Mouse (Mus musculus) myocyte (in vitro differentiated cells): Measurements from ENCODE around the gene Tenm4.

ENCODE experiments used
- CEBPB ChIP-seq: IDR thresholded peaks from 2 replicates; pipeline ENCODE4 v1.6.1; 2011; ENCODE audit warnings: mild to moderate bottlenecking, moderate library complexity; ENCODE audit not compliant: poor library complexity, insufficient read depth, severe bottlenecking
- E2F4 ChIP-seq: IDR thresholded peaks from one replicate; pipeline ENCODE4 v1.6.1; 2011; ENCODE audit warnings: mild to moderate bottlenecking, control low read depth, moderate library complexity; ENCODE audit not compliant: insufficient read depth
- MAX ChIP-seq: IDR thresholded peaks from one replicate; pipeline ENCODE4 v1.6.1; 2011; ENCODE audit warnings: low read depth, mild to moderate bottlenecking, control low read depth
- MYOD1 ChIP-seq, 3 experiments: IDR thresholded peaks; one replicate each; pipeline ENCODE4 v1.6.1; 2011; ENCODE audit warnings: control low read depth in 2 of 3, low read depth in 2 of 3, mild to moderate bottlenecking in 2 of 3, moderate library complexity in 1 of 3; ENCODE audit not compliant: insufficient read length in 2 of 3, control insufficient read depth in 1 of 3
- MYOG ChIP-seq, 3 experiments: IDR thresholded peaks; one replicate each; pipeline ENCODE4 v1.6.1; 2011; ENCODE audit warnings: control low read depth in 2 of 3, low read depth in 2 of 3, mild to moderate bottlenecking in 2 of 3; ENCODE audit not compliant: insufficient read length in 2 of 3, control insufficient read depth in 1 of 3, insufficient read depth in 1 of 3
- POLR2A ChIP-seq: IDR thresholded peaks from one replicate; pipeline ENCODE4 v1.6.1; 2011; ENCODE audit warnings: low read depth, mild to moderate bottlenecking, control low read depth, moderate library complexity; ENCODE audit not compliant: insufficient read length
- REST ChIP-seq: IDR thresholded peaks from one replicate; pipeline ENCODE4 v1.6.1; 2011; ENCODE audit warnings: mild to moderate bottlenecking, control low read depth, moderate library complexity; ENCODE audit not compliant: insufficient read depth, insufficient read length
- TCF12 ChIP-seq: IDR thresholded peaks from one replicate; pipeline ENCODE4 v1.6.1; 2011; ENCODE audit warnings: mild to moderate bottlenecking, control low read depth; ENCODE audit not compliant: poor library complexity, insufficient read depth, severe bottlenecking
- TCF3 ChIP-seq: IDR thresholded peaks from one replicate; pipeline ENCODE4 v1.6.1; 2011; ENCODE audit warnings: low read depth, control low read depth; ENCODE audit not compliant: insufficient read length
- USF1 ChIP-seq: IDR thresholded peaks from one replicate; pipeline ENCODE4 v1.6.1; 2011; ENCODE audit warnings: low read depth, mild to moderate bottlenecking, control low read depth, moderate library complexity

DNA sequence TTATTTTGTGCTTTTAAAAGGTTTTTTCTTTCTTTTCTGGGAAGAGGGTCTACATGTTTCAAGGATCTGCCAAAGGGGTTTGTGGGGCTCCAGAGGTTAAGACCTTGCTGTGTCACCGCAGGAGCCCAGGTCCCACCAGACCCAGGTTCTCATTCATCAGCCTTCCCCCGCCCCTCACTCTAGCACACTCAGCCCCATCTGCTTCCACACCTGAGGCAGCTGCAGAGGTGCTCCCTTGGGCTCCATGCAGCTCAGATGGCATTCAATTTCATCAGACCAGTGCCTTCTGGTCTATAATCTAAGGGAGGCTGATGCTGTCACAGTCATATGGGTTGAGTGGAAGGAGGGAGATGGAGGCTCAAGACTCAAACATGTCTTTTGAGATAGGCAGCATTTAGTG, 172.6 kb downstream of the Tenm4 start:
- TF ChIP-seq MAX (no peak), CEBPB (no peak), E2F4 (no peak), MYOG (IDR thresholded peaks at IDR 0.05; ENCODE audit: control insufficient read depth in 1 of 3, insufficient read depth in 1 of 3, insufficient read length in 2 of 3, low read depth in 2 of 3) (no peak), POLR2A (no peak), TCF12 (no peak), MYOD1 (IDR thresholded peaks at IDR 0.05; ENCODE audit: control insufficient read depth in 1 of 3, insufficient read length in 2 of 3, low read depth in 2 of 3) (no peak), USF1 (no peak), REST (no peak), TCF3 (no peak)
